Mouse (Mus musculus) left cerebral cortex, adult 11 months (tissue): ENCODE data around the gene Lrp2.
"Not testable (repeated sequence)": the region's sequence is repeated elsewhere in the genome, so short reads cannot be mapped to it uniquely, and the experiment has no call there.

ENCODE experiments used
- DNase-seq: peaks from one replicate; pipeline ENCODE4 v3.0.0; 2022; ENCODE audit warnings: low spot score

Lrp2 gene

GRCm38 (mm10) chr2:69582861-69583260 is 3.0 kb downstream of the Lrp2 start:
- no peak for DNase-seq

- DNase-seq, result not testable (repeated sequence)
Observed at GRCm38 (mm10) chr2:69582068-69582467, 3.8 kb downstream of the Lrp2 start.

GRCm38 (mm10) chr2:69580091-69580490 is 5.8 kb downstream of the Lrp2 start:
- no peak for DNase-seq

GRCm38 (mm10) chr2:69578206-69578605 is 7.7 kb downstream of the Lrp2 start:
- no peak for DNase-seq

- DNase-seq, result no peak
Observed at GRCm38 (mm10) chr2:69576531-69576930, 9.3 kb downstream of the Lrp2 start.

- no peak for DNase-seq
Observed at GRCm38 (mm10) chr2:69574934-69575333, 10.9 kb downstream of the Lrp2 start.

- DNase-seq, result no peak
Observed at GRCm38 (mm10) chr2:69574261-69574660, 11.6 kb downstream of the Lrp2 start.

- no peak for DNase-seq
Observed at GRCm38 (mm10) chr2:69573733-69574054, 12.2 kb downstream of the Lrp2 start.

GRCm38 (mm10) chr2:69573038-69573732 is 12.7 kb downstream of the Lrp2 start:
- no peak for DNase-seq

GRCm38 (mm10) chr2:69570556-69570955 is 15.3 kb downstream of the Lrp2 start:
- DNase-seq, result no peak

- no peak for DNase-seq
Observed at GRCm38 (mm10) chr2:69566281-69566680, 19.6 kb downstream of the Lrp2 start.

GRCm38 (mm10) chr2:69563492-69563891 is 22.4 kb downstream of the Lrp2 start:
- DNase-seq, result no peak

- DNase-seq, result no peak
Observed at GRCm38 (mm10) chr2:69562761-69563160, 23.1 kb downstream of the Lrp2 start.

- no peak for DNase-seq
Observed at GRCm38 (mm10) chr2:69560221-69560620, 25.6 kb downstream of the Lrp2 start.

GRCm38 (mm10) chr2:69559380-69559779 is 26.5 kb downstream of the Lrp2 start:
- DNase-seq, result no peak

- no peak for DNase-seq
Observed at GRCm38 (mm10) chr2:69556686-69557085, 29.2 kb downstream of the Lrp2 start.

- no peak for DNase-seq
Observed at GRCm38 (mm10) chr2:69551639-69552038, 34.2 kb downstream of the Lrp2 start.

GRCm38 (mm10) chr2:69546823-69547222 is 39.0 kb downstream of the Lrp2 start:
- no peak for DNase-seq

- no peak for DNase-seq
Observed at GRCm38 (mm10) chr2:69536018-69536417, 49.8 kb downstream of the Lrp2 start.

GRCm38 (mm10) chr2:69531528-69532055 is 54.3 kb downstream of the Lrp2 start:
- DNase-seq, result no peak

- no peak for DNase-seq
Observed at GRCm38 (mm10) chr2:69530691-69531527, 55.0 kb downstream of the Lrp2 start.

- no peak for DNase-seq
Observed at GRCm38 (mm10) chr2:69530126-69530525, 55.7 kb downstream of the Lrp2 start.

GRCm38 (mm10) chr2:69520273-69520672 is 65.6 kb downstream of the Lrp2 start:
- no peak for DNase-seq
